Mouse (Mus musculus) small intestine, adult 2 months (tissue): ENCODE measurements around the gene Lars2.

Experiments
- CTCF ChIP-seq: fragments of 200-500 bp; IDR thresholded peaks from 2 replicates; pipeline ENCODE4 v1.5.1; 2012; ENCODE audit warnings: low read depth, mild to moderate bottlenecking, control low read depth, inconsistent platforms, low read length, moderate library complexity, mixed read lengths; ENCODE audit not compliant: insufficient replicate concordance, insufficient read length; ENCODE audit errors: extremely low read depth
- POLR2A ChIP-seq: fragments of 200-500 bp; IDR thresholded peaks from 2 replicates; pipeline ENCODE4 v1.6.1; 2012; ENCODE audit warnings: low read depth, mild to moderate bottlenecking, control low read depth, inconsistent platforms, low read length, moderate library complexity

GRCm38 (mm10) chr9:123365353-123365752 lies 1.4 kb upstream of the Lars2 start:
- TF ChIP-seq CTCF (no peak), POLR2A (no peak)
